Mouse (Mus musculus): ENCODE data around the gene Flg2.

- no peak for TF ChIP-seq POLR2A (IDR thresholded peaks at IDR 0.05; ENCODE audit: borderline replicate concordance, extremely low read depth, low read depth, low read length)
- TF ChIP-seq CTCF (IDR thresholded peaks at IDR 0.05; ENCODE audit: insufficient read depth, low read length), result no peak
These were observed 4.9 kb downstream of the Flg2 start for GRCm38 (mm10) chr3:93201955-93202354.
